Mouse (Mus musculus) MEL (cell line): ENCODE data around the gene Rrp36.

ENCODE experiments used
- CTCF ChIP-seq, 3 experiments: IDR thresholded peaks in 2 of 3; conservative IDR thresholded peaks in 1 of 3; 2 replicates each; pipeline ENCODE4 v1.5.1; 2011 to 2012; ENCODE audit warnings: low read length in 3 of 3, low read depth in 2 of 3, mild to moderate bottlenecking in 2 of 3, improper control_type of control experiment in 1 of 3, inconsistent platforms in 1 of 3, mixed read lengths in 1 of 3, moderate library complexity in 1 of 3; ENCODE audit not compliant: control insufficient read depth in 1 of 3, insufficient read depth in 1 of 3, poor library complexity in 1 of 3, severe bottlenecking in 1 of 3
- E2F4 ChIP-seq: IDR thresholded peaks from 2 replicates; pipeline ENCODE4 v1.6.1; 2011; ENCODE audit warnings: low read depth, low read length, improper control_type of control experiment, borderline replicate concordance
- EP300 ChIP-seq, 2 experiments: IDR thresholded peaks; 2 replicates each; pipeline ENCODE4 v1.6.1; 2011; ENCODE audit warnings: improper control_type of control experiment in 2 of 2, low read length in 2 of 2, low read depth in 1 of 2, mild to moderate bottlenecking in 1 of 2
- ETS1 ChIP-seq: IDR thresholded peaks from 2 replicates; pipeline ENCODE4 v1.6.1; 2012; ENCODE audit warnings: low read depth, mild to moderate bottlenecking, inconsistent platforms, low read length, improper control_type of control experiment, moderate library complexity
- HCFC1 ChIP-seq: IDR thresholded peaks from 2 replicates; pipeline ENCODE4 v1.6.1; 2012; ENCODE audit warnings: low read depth, mild to moderate bottlenecking, inconsistent platforms, low read length, improper control_type of control experiment, moderate library complexity
- MAFK ChIP-seq: IDR thresholded peaks from 2 replicates; pipeline ENCODE4 v1.6.1; 2011; ENCODE audit warnings: low read depth, mild to moderate bottlenecking, low read length, improper control_type of control experiment, borderline replicate concordance
- MYB ChIP-seq: IDR thresholded peaks from 2 replicates; pipeline ENCODE4 v1.6.1; 2011; ENCODE audit warnings: mild to moderate bottlenecking, low read depth, low read length, improper control_type of control experiment
- NELFE ChIP-seq: IDR thresholded peaks from 2 replicates; pipeline ENCODE4 v1.6.1; 2011; ENCODE audit warnings: low read depth, low read length, improper control_type of control experiment
- POLR2A ChIP-seq, 2 experiments: IDR thresholded peaks; 2 replicates each; pipeline ENCODE4 v1.6.1; 2011 to 2012; ENCODE audit warnings: low read length in 2 of 2, mild to moderate bottlenecking in 2 of 2, control low read depth in 1 of 2, improper control_type of control experiment in 1 of 2, low read depth in 1 of 2, moderate library complexity in 1 of 2; ENCODE audit not compliant: control insufficient read depth in 1 of 2, insufficient read depth in 1 of 2, poor library complexity in 1 of 2
- RAD21 ChIP-seq: IDR thresholded peaks from 2 replicates; pipeline ENCODE4 v1.6.1; 2011; ENCODE audit warnings: mild to moderate bottlenecking, low read depth, low read length, improper control_type of control experiment
- TCF12 ChIP-seq: IDR thresholded peaks from 2 replicates; pipeline ENCODE4 v1.6.1; 2014; ENCODE audit warnings: low read depth, mild to moderate bottlenecking, inconsistent platforms, low read length, improper control_type of control experiment, moderate library complexity
- USF1 ChIP-seq: IDR thresholded peaks from 2 replicates; pipeline ENCODE4 v1.6.1; 2014; ENCODE audit warnings: low read depth, mild to moderate bottlenecking, inconsistent platforms, low read length, improper control_type of control experiment, moderate library complexity
- ZNF384 ChIP-seq: IDR thresholded peaks from 2 replicates; pipeline ENCODE4 v1.6.1; 2012; ENCODE audit warnings: low read depth, mild to moderate bottlenecking, inconsistent platforms, low read length, improper control_type of control experiment

DNA sequence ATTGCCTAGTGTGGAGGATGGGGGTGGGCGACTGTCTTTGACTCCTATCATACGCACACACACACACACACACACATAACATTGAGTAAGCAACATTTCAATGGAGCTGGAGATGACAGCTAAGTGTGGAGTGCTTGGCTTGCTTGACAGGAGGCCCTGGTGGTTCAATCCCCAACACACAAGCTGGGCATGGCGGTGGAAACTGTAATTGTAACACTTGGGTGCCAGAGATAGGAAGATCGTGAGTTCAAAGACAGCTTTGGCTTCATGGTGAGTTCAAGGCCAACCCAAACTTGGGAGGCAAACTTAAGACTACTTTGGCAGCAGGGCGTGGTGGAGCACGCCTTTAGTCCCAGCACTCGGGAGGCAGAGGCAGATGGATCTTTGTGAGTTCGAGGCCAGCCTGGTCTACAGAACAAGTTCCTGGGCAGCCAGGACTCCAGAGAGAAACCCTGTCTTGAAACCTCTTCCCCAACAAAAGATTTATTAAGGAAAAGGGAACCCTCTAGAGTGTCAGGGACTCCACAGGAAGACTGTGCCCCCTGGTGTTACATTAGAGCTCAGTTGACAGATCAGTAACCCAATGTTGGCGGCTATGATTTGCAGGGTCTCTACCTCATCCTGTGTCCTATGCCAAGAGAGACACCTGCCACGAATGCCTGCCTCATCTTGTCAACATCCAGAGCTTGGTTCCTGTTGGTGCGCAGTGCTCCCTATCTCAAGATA lies 40.8 kb upstream of the Rrp36 start:
- TF ChIP-seq E2F4 (no peak), MYB (no peak), POLR2A (IDR thresholded peaks at IDR 0.05; ENCODE audit: control insufficient read depth in 1 of 2, insufficient read depth in 1 of 2, low read depth in 1 of 2, low read length in 2 of 2, poor library complexity in 1 of 2) (no peak), CTCF (IDR thresholded peaks at IDR 0.05 in 2 of 3, conservative IDR thresholded peaks at IDR 0.05 in 1 of 3; ENCODE audit: control insufficient read depth in 1 of 3, insufficient read depth in 1 of 3, low read depth in 2 of 3, low read length in 3 of 3, poor library complexity in 1 of 3, severe bottlenecking in 1 of 3) (peak in 1 of 3 experiments; percentile 24; a peak in 2 of 6 replicates), NELFE (no peak), TCF12 (no peak), MAFK (no peak), EP300 (IDR thresholded peaks at IDR 0.05; ENCODE audit: low read depth in 1 of 2, low read length in 2 of 2) (no peak), USF1 (no peak), ZNF384 (no peak), RAD21 (no peak; the same call in none of the 2 replicates), ETS1 (no peak), HCFC1 (no peak)
